Mouse (Mus musculus): ENCODE measurements at regions not wholly inside any gene's neighbourhood (a gene's known extent, or its start where the extent isn't known, plus 50 kb on each side); places are given as distances from the start of the nearest gene placed in this dataset.

DNA sequence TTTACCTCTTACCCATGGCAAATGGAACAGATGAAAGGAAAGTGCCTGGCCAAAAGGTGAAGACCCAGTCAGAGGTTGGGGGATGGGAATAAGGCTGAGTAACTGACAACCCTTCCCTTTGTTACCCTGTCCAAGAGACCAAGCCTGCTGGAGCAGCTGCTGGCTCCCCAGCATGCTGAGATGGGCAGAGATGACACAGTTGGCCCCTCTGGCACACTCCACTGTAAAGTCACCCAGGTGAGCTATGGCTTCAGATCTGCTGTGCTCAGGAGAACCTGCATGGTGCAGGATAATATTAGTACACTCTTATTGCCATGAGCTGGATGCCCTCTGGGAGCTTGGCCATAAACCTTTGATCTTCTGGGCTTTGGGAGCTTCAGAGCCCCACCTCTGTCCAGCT, 100.3 kb downstream of the Cbln1 start:
- no peaks in the 10 kb centered on the region for H3K9me3 ChIP-seq (replicated peaks; ENCODE audit: control insufficient read depth, low read length)
- no peak for ATAC-seq (ENCODE audit: insufficient read depth, low FRiP score)

DNA sequence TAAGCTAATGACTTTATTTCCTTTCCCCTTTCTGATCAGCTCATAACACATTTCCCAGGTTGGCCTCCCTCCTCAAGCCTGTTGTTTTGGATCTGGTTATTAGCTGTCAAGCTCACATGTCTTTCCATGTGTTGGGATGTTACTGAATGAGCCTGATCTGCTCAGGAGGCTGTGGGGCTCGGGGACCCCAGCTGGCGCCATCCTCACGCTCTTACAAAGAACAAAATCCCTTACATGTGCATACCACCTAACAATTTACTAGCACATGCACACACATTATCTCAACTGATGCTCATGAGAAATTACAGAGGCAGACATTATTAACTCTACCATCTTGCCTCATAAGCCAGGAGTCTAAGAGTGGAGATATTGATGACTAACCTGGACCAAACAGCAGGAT, 102.2 kb downstream of the Cbln1 start:
- no peak for ATAC-seq (ENCODE audit: insufficient read depth, low FRiP score)
- Histone ChIP-seq H3K9me3 (replicated peaks; ENCODE audit: control insufficient read depth, low read length) (no peaks in the 10 kb centered on the region), H3K27me3 (ENCODE audit: control insufficient read depth, insufficient read depth, low read length) (no peaks in the 10 kb centered on the region), H3K9ac (ENCODE audit: low read length) (no peak overlapping the region), H3K4me3 (replicated peaks; ENCODE audit: low read length) (no peak overlapping the region), H3K4me2 (ENCODE audit: low read depth, low read length) (no peak overlapping the region), H3K36me3 (ENCODE audit: control insufficient read depth, insufficient read depth, low read length) (no peaks in the 10 kb centered on the region), H3K4me1 (ENCODE audit: control insufficient read depth, insufficient read depth, low read length) (no peaks in the 10 kb centered on the region), H3K27ac (ENCODE audit: low read length) (no peak overlapping the region)
- WGBS = 82% methylated on average over 3 of the region's 3 CpGs

More for the DNA sequence above, 100.3 kb downstream of the Cbln1 start:
- no peak overlapping the region for H3K4me3 ChIP-seq (replicated peaks; ENCODE audit: low read length)
- no peaks in the 10 kb centered on the region for H3K27me3 ChIP-seq (ENCODE audit: control insufficient read depth, insufficient read depth, low read length)
- H3K27ac ChIP-seq (ENCODE audit: low read length) = no peak overlapping the region
- H3K4me1 ChIP-seq (ENCODE audit: control insufficient read depth, insufficient read depth, low read length) = no peaks in the 10 kb centered on the region
- H3K9ac ChIP-seq (ENCODE audit: low read length) = no peak overlapping the region
- no peak overlapping the region for H3K4me2 ChIP-seq (ENCODE audit: low read depth, low read length)
- no peaks in the 10 kb centered on the region for H3K36me3 ChIP-seq (ENCODE audit: control insufficient read depth, insufficient read depth, low read length)

GRCm38 (mm10) chr8:87350471-87350870, 121.9 kb downstream of the Cbln1 start:
- no peak for ATAC-seq (ENCODE audit: insufficient read depth, low FRiP score)
- Histone ChIP-seq H3K9ac (ENCODE audit: low read length) (no peak overlapping the region), H3K4me3 (replicated peaks; ENCODE audit: low read length) (no peak overlapping the region), H3K27me3 (ENCODE audit: control insufficient read depth, insufficient read depth, low read length) (no peaks in the 10 kb centered on the region), H3K4me2 (ENCODE audit: low read depth, low read length) (no peak overlapping the region), H3K27ac (ENCODE audit: low read length) (no peak overlapping the region), H3K4me1 (ENCODE audit: control insufficient read depth, insufficient read depth, low read length) (no peaks in the 10 kb centered on the region), H3K36me3 (ENCODE audit: control insufficient read depth, insufficient read depth, low read length) (no peaks in the 10 kb centered on the region), H3K9me3 (replicated peaks; ENCODE audit: control insufficient read depth, low read length) (no peaks in the 10 kb centered on the region)
- WGBS = 82% methylated on average over 4 of the region's 4 CpGs

DNA sequence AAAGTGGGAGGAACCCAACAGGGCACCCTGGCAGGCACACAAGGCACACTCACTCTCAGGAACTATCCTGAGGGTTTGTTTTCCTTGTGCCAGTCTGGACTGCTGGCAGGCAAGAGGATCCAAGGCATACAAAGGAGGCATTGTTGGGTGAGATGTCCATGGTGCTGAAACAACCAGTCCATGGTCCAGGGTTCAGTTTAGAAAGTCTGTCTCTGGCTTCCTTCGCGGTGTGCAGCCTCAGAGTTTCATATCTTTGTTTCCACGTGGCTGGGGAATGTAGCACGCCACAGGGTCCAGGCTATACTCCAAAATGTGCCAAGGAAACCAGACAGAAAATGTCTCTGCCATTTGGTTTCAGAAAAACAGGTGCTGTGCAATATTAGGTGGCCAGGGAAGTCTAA, 122.6 kb downstream of the Cbln1 start:
- Histone ChIP-seq H3K36me3 (ENCODE audit: control insufficient read depth, insufficient read depth, low read length) (no peaks in the 10 kb centered on the region), H3K4me1 (ENCODE audit: control insufficient read depth, insufficient read depth, low read length) (no peaks in the 10 kb centered on the region), H3K4me3 (replicated peaks; ENCODE audit: low read length) (no peak overlapping the region), H3K9ac (ENCODE audit: low read length) (no peak overlapping the region), H3K4me2 (ENCODE audit: low read depth, low read length) (no peak overlapping the region), H3K27ac (ENCODE audit: low read length) (no peak overlapping the region), H3K9me3 (replicated peaks; ENCODE audit: control insufficient read depth, low read length) (no peaks in the 10 kb centered on the region), H3K27me3 (ENCODE audit: control insufficient read depth, insufficient read depth, low read length) (no peaks in the 10 kb centered on the region)
- no peak for ATAC-seq (ENCODE audit: insufficient read depth, low FRiP score)
- WGBS = 42% methylated on average over 4 of the region's 4 CpGs

DNA sequence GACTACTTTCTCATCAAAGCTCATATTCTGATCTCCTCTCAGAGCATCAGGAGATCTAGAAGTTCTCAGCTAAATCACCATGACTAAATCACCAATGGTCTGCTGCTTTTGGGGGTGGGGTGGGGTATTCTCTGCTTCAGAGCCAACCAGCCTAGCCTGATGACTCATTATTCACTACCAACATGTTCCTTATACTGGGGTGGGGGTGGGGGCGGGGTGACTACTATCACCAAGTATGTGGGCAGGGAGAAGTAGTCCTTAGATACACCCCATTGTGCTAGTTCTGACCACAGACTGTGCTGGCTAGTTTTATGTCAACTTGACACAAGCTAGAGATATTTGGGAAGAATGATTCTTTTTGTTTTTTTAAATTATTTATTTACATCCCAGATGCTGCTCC, 143.0 kb downstream of the Cbln1 start:
- Histone ChIP-seq H3K9ac (ENCODE audit: low read length) (no peak overlapping the region), H3K4me3 (replicated peaks; ENCODE audit: low read length) (no peak overlapping the region), H3K36me3 (ENCODE audit: control insufficient read depth, insufficient read depth, low read length) (no peaks in the 10 kb centered on the region), H3K4me2 (ENCODE audit: low read depth, low read length) (no peak overlapping the region), H3K27ac (ENCODE audit: low read length) (no peak overlapping the region), H3K9me3 (replicated peaks; ENCODE audit: control insufficient read depth, low read length) (no peaks in the 10 kb centered on the region), H3K4me1 (ENCODE audit: control insufficient read depth, insufficient read depth, low read length) (no peaks in the 10 kb centered on the region), H3K27me3 (ENCODE audit: control insufficient read depth, insufficient read depth, low read length) (no peaks in the 10 kb centered on the region)
- no peak for ATAC-seq (ENCODE audit: insufficient read depth, low FRiP score)
- WGBS = 83% methylated on average over 1 of the region's 1 CpGs

GRCm38 (mm10) chr8:87314570-87314969, 157.8 kb downstream of the Cbln1 start:
- Histone ChIP-seq H3K9me3 (replicated peaks; ENCODE audit: control insufficient read depth, low read length) (no peaks in the 10 kb centered on the region), H3K4me2 (ENCODE audit: low read depth, low read length) (no peak overlapping the region), H3K27me3 (ENCODE audit: control insufficient read depth, insufficient read depth, low read length) (no peaks in the 10 kb centered on the region), H3K4me1 (ENCODE audit: control insufficient read depth, insufficient read depth, low read length) (no peaks in the 10 kb centered on the region), H3K4me3 (replicated peaks; ENCODE audit: low read length) (no peak overlapping the region), H3K36me3 (ENCODE audit: control insufficient read depth, insufficient read depth, low read length) (no peaks in the 10 kb centered on the region), H3K27ac (ENCODE audit: low read length) (no peak overlapping the region), H3K9ac (ENCODE audit: low read length) (no peak overlapping the region)
- WGBS = 35% methylated on average over 3 of the region's 3 CpGs
- ATAC-seq (ENCODE audit: insufficient read depth, low FRiP score) = no peak

DNA sequence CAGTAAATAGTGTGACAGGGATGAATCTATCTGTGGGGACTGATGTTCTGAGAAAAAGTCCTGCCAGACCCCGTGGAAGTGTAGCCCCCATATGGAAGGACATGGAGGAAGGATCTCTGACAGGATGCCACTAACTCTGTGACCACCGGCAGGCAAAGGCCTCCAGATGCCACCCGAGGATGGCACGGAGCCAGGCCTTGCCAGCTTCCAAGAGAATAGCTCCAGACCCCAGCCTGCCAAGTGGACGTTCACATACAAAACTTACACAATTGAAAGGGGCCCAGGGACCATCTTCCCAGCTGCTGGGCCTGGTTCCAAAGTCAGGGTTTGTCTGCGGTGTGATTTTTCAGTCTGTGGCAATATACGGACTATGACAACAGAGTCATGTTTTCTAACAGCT, 161.1 kb downstream of the Cbln1 start:
- WGBS = 65% methylated on average over 7 of the region's 7 CpGs
- H3K4me2 ChIP-seq (ENCODE audit: low read depth, low read length) = no peak overlapping the region
- H3K27ac ChIP-seq (ENCODE audit: low read length) = no peak overlapping the region
- H3K27me3 ChIP-seq (ENCODE audit: control insufficient read depth, insufficient read depth, low read length) = no peaks in the 10 kb centered on the region
- ATAC-seq (ENCODE audit: insufficient read depth, low FRiP score) = no peak
- no peaks in the 10 kb centered on the region for H3K4me1 ChIP-seq (ENCODE audit: control insufficient read depth, insufficient read depth, low read length)
- H3K4me3 ChIP-seq (replicated peaks; ENCODE audit: low read length) = no peak overlapping the region
- H3K9me3 ChIP-seq (replicated peaks; ENCODE audit: control insufficient read depth, low read length) = no peaks in the 10 kb centered on the region
- no peaks in the 10 kb centered on the region for H3K36me3 ChIP-seq (ENCODE audit: control insufficient read depth, insufficient read depth, low read length)
- no peak overlapping the region for H3K9ac ChIP-seq (ENCODE audit: low read length)

GRCm38 (mm10) chr8:87308311-87308710, 164.1 kb downstream of the Cbln1 start:
- no peak overlapping the region for H3K9ac ChIP-seq (ENCODE audit: low read length)
- 73% methylated on average over 3 of the region's 3 CpGs for WGBS
- H3K9me3 ChIP-seq (replicated peaks; ENCODE audit: control insufficient read depth, low read length) = no peaks in the 10 kb centered on the region
- H3K27me3 ChIP-seq (ENCODE audit: control insufficient read depth, insufficient read depth, low read length) = no peaks in the 10 kb centered on the region
- H3K4me1 ChIP-seq (ENCODE audit: control insufficient read depth, insufficient read depth, low read length) = no peaks in the 10 kb centered on the region
- H3K4me3 ChIP-seq (replicated peaks; ENCODE audit: low read length) = no peak overlapping the region
- ATAC-seq (ENCODE audit: insufficient read depth, low FRiP score) = no peak
- no peak overlapping the region for H3K4me2 ChIP-seq (ENCODE audit: low read depth, low read length)
- no peaks in the 10 kb centered on the region for H3K36me3 ChIP-seq (ENCODE audit: control insufficient read depth, insufficient read depth, low read length)
- no peak overlapping the region for H3K27ac ChIP-seq (ENCODE audit: low read length)

- no peak for ATAC-seq (ENCODE audit: insufficient read depth, low FRiP score)
- Histone ChIP-seq H3K36me3 (ENCODE audit: control insufficient read depth, insufficient read depth, low read length) (no peaks in the 10 kb centered on the region), H3K27ac (ENCODE audit: low read length) (no peak overlapping the region), H3K27me3 (ENCODE audit: control insufficient read depth, insufficient read depth, low read length) (no peaks in the 10 kb centered on the region), H3K4me3 (replicated peaks; ENCODE audit: low read length) (no peak overlapping the region), H3K9ac (ENCODE audit: low read length) (no peak overlapping the region), H3K4me2 (ENCODE audit: low read depth, low read length) (no peak overlapping the region), H3K9me3 (replicated peaks; ENCODE audit: control insufficient read depth, low read length) (no peaks in the 10 kb centered on the region), H3K4me1 (ENCODE audit: control insufficient read depth, insufficient read depth, low read length) (no peaks in the 10 kb centered on the region)
- WGBS = 62% methylated on average over 6 of the region's 6 CpGs
These were observed 167.4 kb downstream of the Cbln1 start for GRCm38 (mm10) chr8:87305001-87305400.

DNA sequence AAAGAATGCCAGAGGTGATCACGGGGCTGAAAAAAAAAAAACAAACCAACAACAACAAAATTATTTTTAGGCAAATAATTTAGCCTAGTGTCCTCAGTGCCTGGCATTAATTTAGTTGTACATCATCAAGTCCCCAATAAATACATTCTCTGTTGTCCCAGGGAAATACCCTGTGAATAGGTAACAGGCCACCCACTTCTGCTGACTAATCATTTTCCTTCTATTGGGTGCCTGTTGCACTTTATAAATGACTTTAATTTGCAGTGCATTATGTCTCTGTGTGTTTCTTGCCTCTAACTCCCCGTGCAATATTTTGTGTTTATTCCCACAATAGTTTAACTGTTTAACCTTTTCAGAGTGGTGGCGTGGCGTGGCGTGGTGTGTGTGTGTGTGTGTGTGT, 168.9 kb downstream of the Cbln1 start:
- Histone ChIP-seq H3K4me2 (ENCODE audit: low read depth, low read length) (no peak overlapping the region), H3K27me3 (ENCODE audit: control insufficient read depth, insufficient read depth, low read length) (no peaks in the 10 kb centered on the region), H3K4me1 (ENCODE audit: control insufficient read depth, insufficient read depth, low read length) (no peaks in the 10 kb centered on the region), H3K27ac (ENCODE audit: low read length) (no peak overlapping the region), H3K9ac (ENCODE audit: low read length) (no peak overlapping the region), H3K9me3 (replicated peaks; ENCODE audit: control insufficient read depth, low read length) (no peaks in the 10 kb centered on the region), H3K36me3 (ENCODE audit: control insufficient read depth, insufficient read depth, low read length) (no peaks in the 10 kb centered on the region), H3K4me3 (replicated peaks; ENCODE audit: low read length) (no peak overlapping the region)
- ATAC-seq (ENCODE audit: insufficient read depth, low FRiP score) = no peak
- WGBS = 80% methylated on average over 5 of the region's 5 CpGs
